Mouse (Mus musculus) ES-Bruce4 (cell line): ENCODE measurements around the gene Ttc9c. TPM values are rescaled to one million over a fixed set of nuclear protein-coding genes. Genes with fewer than 3 reads are reported as not detected.

ENCODE experiments used
- H3K27ac ChIP-seq: 2 replicates; pipeline ENCODE4 v1.5.1; 2012; ENCODE audit warnings: low read length, inconsistent platforms; ENCODE audit not compliant: insufficient read depth
- H3K27me3 ChIP-seq: 2 replicates; pipeline ENCODE4 v1.6.1; 2012; ENCODE audit warnings: mild to moderate bottlenecking, low read length, inconsistent platforms; ENCODE audit not compliant: control insufficient read depth, poor library complexity, insufficient read depth, severe bottlenecking
- H3K36me3 ChIP-seq: 2 replicates; pipeline ENCODE4 v1.6.1; 2012; ENCODE audit warnings: inconsistent platforms, mild to moderate bottlenecking, low read length, moderate library complexity; ENCODE audit not compliant: control insufficient read depth, poor library complexity, insufficient read depth, severe bottlenecking
- H3K4me1 ChIP-seq: one replicate; pipeline ENCODE4 v1.8.1; 2011; ENCODE audit warnings: low read length; ENCODE audit not compliant: control insufficient read depth, insufficient read depth
- H3K4me3 ChIP-seq: 2 replicates; pipeline ENCODE4 v1.5.1; 2011; ENCODE audit warnings: low read depth, mild to moderate bottlenecking, low read length
- H3K9ac ChIP-seq: 2 replicates; pipeline ENCODE4 v1.6.1; 2012; ENCODE audit warnings: low read depth, mild to moderate bottlenecking, inconsistent platforms; ENCODE audit not compliant: poor library complexity, severe bottlenecking
- H3K9me3 ChIP-seq: replicated peaks from 2 replicates; pipeline ENCODE4 v1.6.1; 2012; ENCODE audit warnings: mild to moderate bottlenecking, low read length, inconsistent platforms; ENCODE audit not compliant: control insufficient read depth, poor library complexity, insufficient read depth, severe bottlenecking
- CTCF ChIP-seq: IDR thresholded peaks from one replicate; pipeline ENCODE4 v1.8.1; 2011; ENCODE audit warnings: low read depth, low read length
- EP300 ChIP-seq: IDR thresholded peaks from 2 replicates; pipeline ENCODE4 v1.6.1; 2011; ENCODE audit warnings: low read depth, low read length; ENCODE audit not compliant: insufficient read depth
- POLR2A ChIP-seq: IDR thresholded peaks from one replicate; pipeline ENCODE4 v1.8.1; 2011; ENCODE audit warnings: low read length; ENCODE audit not compliant: insufficient read depth
- polyA plus RNA-seq: library from polyadenylated mRNA; stranded (reverse); fragments of >200 nt; gene quantifications from 2 replicates; pipeline ENCODE4 v1.2.4, GENCODE M21; 2011; ENCODE audit warnings: low read depth; ENCODE audit not compliant: missing spikeins, insufficient read depth, insufficient read length

Ttc9c gene
- polyA plus RNA-seq, 1 experiment, result 84.9 TPM

DNA sequence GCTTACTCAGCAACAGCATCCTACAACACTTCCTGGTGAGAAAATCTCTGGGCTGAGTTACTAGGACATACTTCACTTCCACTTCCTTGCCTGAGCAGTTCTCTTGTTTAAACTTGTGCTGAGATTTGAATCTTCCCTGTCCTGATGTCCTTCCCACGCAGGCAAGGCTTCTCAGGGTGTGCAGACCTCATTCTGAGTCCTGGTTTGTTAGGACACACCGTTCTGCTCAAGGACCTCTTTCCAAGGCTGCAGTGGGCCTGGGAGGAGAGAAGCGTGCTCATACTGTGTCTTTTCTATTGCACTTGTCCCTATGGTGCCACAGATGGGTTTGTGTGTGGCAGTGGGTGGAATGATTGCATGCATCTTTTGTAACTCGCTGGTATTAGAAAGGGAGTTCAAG, 13.8 kb upstream of the Ttc9c start:
- Histone ChIP-seq H3K27ac (no peak overlapping the region), H3K4me1 (no peaks in the 10 kb centered on the region), H3K9me3 (no peaks in the 10 kb centered on the region), H3K4me3 (no peak overlapping the region), H3K9ac (no peak overlapping the region), H3K36me3 (peaks cover 63% of the 10 kb centered on the region), H3K27me3 (no peaks in the 10 kb centered on the region)
- no peak for TF ChIP-seq EP300
- no peak for TF ChIP-seq POLR2A
- TF ChIP-seq CTCF, result no peak

DNA sequence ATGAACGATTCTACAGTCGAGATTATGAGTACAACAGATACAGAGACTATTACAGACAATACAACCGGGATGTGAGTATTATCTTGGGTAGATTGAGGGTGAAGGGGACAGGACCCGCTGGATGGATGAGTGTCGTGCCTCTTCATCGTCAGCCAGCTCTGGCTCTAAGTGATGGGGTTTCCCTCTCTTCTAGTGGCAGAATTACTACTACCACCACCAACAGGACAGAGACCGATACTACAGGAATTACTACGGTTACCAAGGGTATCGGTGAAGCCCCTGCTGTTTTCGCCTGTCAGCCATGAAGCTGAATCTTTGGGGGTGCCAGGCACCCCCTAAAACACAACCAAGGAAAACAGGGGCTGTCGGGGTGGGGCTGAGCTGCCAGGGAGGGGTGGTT, 12.1 kb upstream of the Ttc9c start:
- Histone ChIP-seq H3K4me3 (no peak overlapping the region), H3K4me1 (no peaks in the 10 kb centered on the region), H3K27ac (no peak overlapping the region), H3K36me3 (peaks cover 79% of the 10 kb centered on the region), H3K9me3 (no peaks in the 10 kb centered on the region), H3K27me3 (no peaks in the 10 kb centered on the region), H3K9ac (no peak overlapping the region)
- TF ChIP-seq EP300 (no peak), CTCF (no peak), POLR2A (no peak)

DNA sequence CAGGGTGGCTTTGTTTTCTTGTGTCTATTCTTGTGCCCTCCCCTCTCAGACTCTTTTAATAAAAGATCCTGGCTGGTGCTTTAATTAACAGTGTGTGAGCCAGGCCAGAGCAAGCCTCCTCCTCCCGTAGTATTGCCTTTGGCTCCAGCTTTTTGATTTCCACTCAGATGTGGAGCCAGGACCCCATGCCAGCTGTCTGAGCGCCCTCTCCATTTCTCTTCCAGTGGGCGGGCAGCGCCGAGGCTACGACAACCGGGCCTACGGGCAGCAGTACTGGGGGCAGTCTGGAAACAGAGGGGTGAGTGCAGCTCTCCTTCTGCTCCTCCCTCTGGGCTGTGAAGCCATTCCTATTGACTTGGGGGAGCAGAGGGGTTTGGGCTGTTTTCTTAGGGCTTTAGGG, 11.5 kb upstream of the Ttc9c start:
- H3K27me3 ChIP-seq, result no peaks in the 10 kb centered on the region
- TF ChIP-seq EP300, result no peak
- no peak for TF ChIP-seq CTCF
- no peak for TF ChIP-seq POLR2A
- H3K9ac ChIP-seq, result no peak overlapping the region
- H3K9me3 ChIP-seq, result no peaks in the 10 kb centered on the region
- no peaks in the 10 kb centered on the region for H3K4me1 ChIP-seq
- no peak overlapping the region for H3K27ac ChIP-seq
- H3K4me3 ChIP-seq, result no peak overlapping the region
- H3K36me3 ChIP-seq, result peaks cover 85% of the 10 kb centered on the region

DNA sequence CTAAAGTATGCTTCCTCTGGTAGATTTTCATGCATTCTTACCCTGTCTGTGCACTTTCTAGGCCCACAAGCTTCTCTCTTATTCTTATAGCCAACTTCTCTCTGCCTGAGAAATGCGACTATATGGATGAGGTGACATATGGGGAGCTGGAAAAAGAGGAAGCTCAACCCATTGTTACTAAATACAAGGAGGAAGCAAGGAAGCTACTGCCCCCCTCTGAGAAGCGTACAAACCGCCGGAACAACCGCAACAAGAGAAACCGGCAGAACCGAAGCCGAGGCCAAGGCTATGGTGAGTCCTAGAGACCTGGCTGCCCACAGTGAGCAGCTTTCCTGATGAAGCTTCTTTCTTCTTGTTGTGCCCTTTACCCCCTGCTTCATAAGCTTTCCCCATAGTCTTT, 10.5 kb upstream of the Ttc9c start, which contains the start of gene AC129217.1:
AC129217.1 (plus strand) TSS at position 114 of the 400 bp plus-strand sequence.
- H3K9ac ChIP-seq, result no peak within 1 kb of the TSS
- no peak for TF ChIP-seq CTCF
- TF ChIP-seq POLR2A, result no peak
- no peak for TF ChIP-seq EP300
- peaks cover 94% of the 10 kb centered on the region for H3K36me3 ChIP-seq
- no peaks in the 10 kb centered on the region for H3K27me3 ChIP-seq
- no peak within 1 kb of the TSS for H3K27ac ChIP-seq
- no peak within 1 kb of the TSS for H3K4me3 ChIP-seq
- H3K9me3 ChIP-seq, result no peaks in the 10 kb centered on the region
- H3K4me1 ChIP-seq, result no peaks in the 10 kb centered on the region

DNA sequence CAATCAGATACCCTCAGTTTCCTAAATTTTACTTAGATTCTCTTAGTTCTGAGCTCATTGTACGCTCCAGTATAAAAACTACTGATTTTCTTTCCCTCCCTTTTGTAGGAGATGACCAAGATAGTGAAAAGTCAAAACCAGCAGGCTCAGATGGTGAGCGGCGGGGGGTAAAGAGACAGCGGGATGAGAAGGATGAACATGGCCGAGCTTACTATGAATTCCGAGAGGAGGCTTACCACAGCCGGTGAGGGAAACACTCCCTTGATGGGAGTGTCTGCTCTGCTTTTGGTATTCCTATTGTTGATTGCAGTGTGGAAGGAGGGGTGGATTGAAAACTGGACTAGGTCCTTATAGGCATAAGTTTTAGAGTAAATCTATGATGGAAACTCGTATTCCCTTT, 3.6 kb upstream of the Ttc9c start:
- H3K27ac ChIP-seq, result no peak overlapping the region
- no peaks in the 10 kb centered on the region for H3K9me3 ChIP-seq
- H3K27me3 ChIP-seq, result no peaks in the 10 kb centered on the region
- H3K9ac ChIP-seq, result peak overlapping the region; percentile 7; the same call in 1 of the 2 replicates
- H3K36me3 ChIP-seq, result peaks cover 50% of the 10 kb centered on the region
- H3K4me1 ChIP-seq, result peaks cover 2% of the 10 kb centered on the region
- no peak for TF ChIP-seq CTCF
- TF ChIP-seq EP300, result no peak
- TF ChIP-seq POLR2A, result no peak
- no peak overlapping the region for H3K4me3 ChIP-seq

DNA sequence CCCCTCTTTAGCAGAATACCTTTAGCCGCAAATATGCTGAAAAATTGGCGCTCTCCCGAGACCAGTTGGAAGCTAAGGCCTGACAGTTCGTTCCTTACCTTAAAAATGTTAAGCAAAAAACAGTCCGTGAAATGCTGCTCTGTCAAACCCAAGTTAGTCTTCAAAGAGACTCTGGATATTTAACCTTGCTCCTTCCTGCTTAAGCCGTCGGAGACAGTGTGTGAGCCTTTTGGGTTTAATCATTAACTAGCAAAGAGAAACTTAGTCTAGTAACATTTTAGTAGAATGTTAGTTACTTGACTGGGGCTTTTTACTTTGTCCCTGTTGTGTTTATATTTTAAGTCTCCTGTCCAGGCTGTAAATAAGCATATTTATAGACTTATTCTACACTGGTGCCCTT, 2.0 kb upstream of the Ttc9c start:
- TF ChIP-seq CTCF (no peak), EP300 (no peak), POLR2A (no peak)
- Histone ChIP-seq H3K4me1 (peaks cover 2% of the 10 kb centered on the region), H3K36me3 (peaks cover 45% of the 10 kb centered on the region), H3K9me3 (no peaks in the 10 kb centered on the region), H3K4me3 (peak overlapping the region; percentile 90), H3K9ac (peak overlapping the region; percentile 91), H3K27me3 (no peaks in the 10 kb centered on the region), H3K27ac (no peak overlapping the region)
